Comparison of ENCODE assay signal across 14 mouse cellular contexts in genomic region chr11:85379091-85379490, GRCm38 (mm10).
"Had no signal": no experiment of that assay in that cellular context is flagged by ENCODE, and none has a peak within 500 bp of the region (broad histone marks: within the 10 kb centered on the region; RNA-seq: fewer than 3 reads in every experiment).

No protein-coding gene starts in this region.

- H3K4me1 ChIP-seq: liver, embryonic 13.5 days; midbrain, embryonic 13.5 days; neural tube, embryonic 12.5 days had no signal

- H3K36me3 ChIP-seq: liver, embryonic 13.5 days; midbrain, embryonic 13.5 days; neural tube, embryonic 12.5 days; neural tube, embryonic 15.5 days had no signal

- H3K27ac ChIP-seq: kidney, postnatal 0 days; layer of hippocampus, adult 2 months; liver, embryonic 13.5 days; macrophage; midbrain, embryonic 13.5 days; neural tube, embryonic 12.5 days; neural tube, embryonic 15.5 days had no signal

- H3K27me3 ChIP-seq: liver, embryonic 13.5 days; midbrain, embryonic 13.5 days; neural tube, embryonic 12.5 days; neural tube, embryonic 15.5 days had no signal

- DNase-seq: kidney, adult 2 months; kidney, postnatal 25 days; layer of hippocampus, adult 9-11 months; liver, embryonic 13.5 days; lung, embryonic 14.5 days; right cerebral cortex, adult 18-20 months; thymus, adult 18-20 months; thymus, postnatal 36 days had no signal

- H3K4me3 ChIP-seq: layer of hippocampus, adult 2 months; liver, embryonic 13.5 days; midbrain, embryonic 13.5 days; neural tube, embryonic 12.5 days; neural tube, embryonic 15.5 days had no signal

- H3K9me3 ChIP-seq: liver, embryonic 13.5 days; midbrain, embryonic 13.5 days; neural tube, embryonic 12.5 days; neural tube, embryonic 15.5 days had no signal
